Mouse (Mus musculus) midbrain, embryonic 11.5 days (tissue): ENCODE measurements around the gene Adamts12. TPM values are rescaled to one million over a fixed set of nuclear protein-coding genes. Genes with fewer than 3 reads are reported as not detected.

Experiments
- ATAC-seq: fragments of 200-750 bp; cut with Nextera tagmentation; 2 replicates; pipeline ENCODE4 v1.8.0; 2017; ENCODE audit warnings: moderate TSS enrichment, moderate library complexity; ENCODE audit not compliant: low FRiP score
- DNase-seq: peaks from one replicate; pipeline ENCODE4 v3.0.0; 2015; ENCODE audit warnings: low spot score; ENCODE audit errors: missing footprints
- H3K27ac ChIP-seq: fragments of 300-500 bp; sonication (generic); 2 replicates; pipeline ENCODE4 v1.5.1; 2014; ENCODE audit warnings: low read depth, low read length
- H3K27me3 ChIP-seq: fragments of 300-500 bp; sonication (generic); 2 replicates; pipeline ENCODE4 v1.6.1; 2014; ENCODE audit warnings: mild to moderate bottlenecking, low read length, moderate library complexity, mixed read lengths; ENCODE audit not compliant: control insufficient read depth, insufficient read depth
- H3K36me3 ChIP-seq: fragments of 300-500 bp; sonication (generic); 2 replicates; pipeline ENCODE4 v1.6.1; 2014; ENCODE audit warnings: mild to moderate bottlenecking, low read length, moderate library complexity, mixed read lengths; ENCODE audit not compliant: control insufficient read depth, insufficient read depth
- H3K4me1 ChIP-seq: fragments of 300-500 bp; sonication (generic); 2 replicates; pipeline ENCODE4 v1.6.1; 2014; ENCODE audit warnings: low read length; ENCODE audit not compliant: control insufficient read depth, insufficient read depth
- H3K4me2 ChIP-seq: fragments of 300-500 bp; sonication (generic); 2 replicates; pipeline ENCODE4 v1.6.1; 2014; ENCODE audit warnings: mild to moderate bottlenecking, moderate library complexity
- H3K4me3 ChIP-seq: fragments of 300-500 bp; sonication (generic); 2 replicates; pipeline ENCODE4 v1.5.1; 2014; ENCODE audit warnings: low read depth, low read length
- H3K9ac ChIP-seq: fragments of 300-500 bp; sonication (generic); 2 replicates; pipeline ENCODE4 v1.6.1; 2014; ENCODE audit warnings: low read length
- H3K9me3 ChIP-seq: fragments of 300-500 bp; sonication (generic); 2 replicates; pipeline ENCODE4 v1.6.1; 2016; ENCODE audit warnings: low read length; ENCODE audit not compliant: control insufficient read depth
- WGBS: fragments of 180-500 bp; shearing (Covaris S2); extraction: QIAGEN DNeasy Blood & Tissue Kit; methylation state at CpG from one replicate; pipeline ENCODE4 v1.1.7; 2014; 5-methylcytosine and 5-hydroxymethylcytosine counted together
- polyA plus RNA-seq: library from polyadenylated mRNA; unstranded; fragments of >200 nt; fragmentation: Nextera tagmentation; extraction: Ambion mirVana; gene quantifications from 2 replicates; pipeline ENCODE4 v1.2.1, GENCODE M21; 2014

Adamts12 gene
- polyA plus RNA-seq, 1 experiment from 2014 or later: 2.9 TPM

- Histone ChIP-seq H3K9me3 (no peaks in the 10 kb centered on the region), H3K27me3 (no peaks in the 10 kb centered on the region), H3K4me3 (no peak overlapping the region), H3K4me1 (no peaks in the 10 kb centered on the region), H3K4me2 (no peak overlapping the region), H3K27ac (no peak overlapping the region), H3K9ac (no peak overlapping the region), H3K36me3 (no peaks in the 10 kb centered on the region)
- DNase-seq: no peak
- 76% methylated on average over 3 of the region's 3 CpGs for WGBS
- ATAC-seq: no peak
These were observed 291.3 kb downstream of the Adamts12 start for GRCm38 (mm10) chr15:11355865-11356264.

GRCm38 (mm10) chr15:11357501-11357900, 292.9 kb downstream of the Adamts12 start:
- DNase-seq (no peak), ATAC-seq (no peak)
- 96% methylated on average over 2 of the region's 2 CpGs for WGBS
- Histone ChIP-seq H3K4me2 (no peak overlapping the region), H3K9ac (no peak overlapping the region), H3K27me3 (no peaks in the 10 kb centered on the region), H3K27ac (no peak overlapping the region), H3K4me1 (no peaks in the 10 kb centered on the region), H3K9me3 (no peaks in the 10 kb centered on the region), H3K4me3 (no peak overlapping the region), H3K36me3 (no peaks in the 10 kb centered on the region)

GRCm38 (mm10) chr15:11360888-11361287, 296.3 kb downstream of the Adamts12 start:
- ATAC-seq (no peak), DNase-seq (no peak)
- Histone ChIP-seq H3K27me3 (no peaks in the 10 kb centered on the region), H3K9me3 (no peaks in the 10 kb centered on the region), H3K4me3 (no peak overlapping the region), H3K9ac (no peak overlapping the region), H3K27ac (no peak overlapping the region), H3K36me3 (no peaks in the 10 kb centered on the region), H3K4me2 (no peak overlapping the region), H3K4me1 (no peaks in the 10 kb centered on the region)
- 88% methylated on average over 1 of the region's 1 CpGs for WGBS

GRCm38 (mm10) chr15:11361824-11362223, 297.2 kb downstream of the Adamts12 start:
- Histone ChIP-seq H3K36me3 (no peaks in the 10 kb centered on the region), H3K27ac (no peak overlapping the region), H3K4me1 (no peaks in the 10 kb centered on the region), H3K4me2 (no peak overlapping the region), H3K27me3 (no peaks in the 10 kb centered on the region), H3K4me3 (no peak overlapping the region), H3K9ac (no peak overlapping the region), H3K9me3 (no peaks in the 10 kb centered on the region)
- DNase-seq (no peak), ATAC-seq (no peak)
- 86% methylated on average over 5 of the region's 5 CpGs for whole genome bisulfite sequencing

GRCm38 (mm10) chr15:11364112-11364511, 299.5 kb downstream of the Adamts12 start:
- ATAC-seq (no peak), DNase-seq (no peak)
- Histone ChIP-seq H3K9me3 (no peaks in the 10 kb centered on the region), H3K4me3 (no peak overlapping the region), H3K4me2 (no peak overlapping the region), H3K4me1 (no peaks in the 10 kb centered on the region), H3K9ac (no peak overlapping the region), H3K27me3 (no peaks in the 10 kb centered on the region), H3K27ac (no peak overlapping the region), H3K36me3 (no peaks in the 10 kb centered on the region)
- 61% methylated on average over 2 of the region's 2 CpGs for WGBS

DNA sequence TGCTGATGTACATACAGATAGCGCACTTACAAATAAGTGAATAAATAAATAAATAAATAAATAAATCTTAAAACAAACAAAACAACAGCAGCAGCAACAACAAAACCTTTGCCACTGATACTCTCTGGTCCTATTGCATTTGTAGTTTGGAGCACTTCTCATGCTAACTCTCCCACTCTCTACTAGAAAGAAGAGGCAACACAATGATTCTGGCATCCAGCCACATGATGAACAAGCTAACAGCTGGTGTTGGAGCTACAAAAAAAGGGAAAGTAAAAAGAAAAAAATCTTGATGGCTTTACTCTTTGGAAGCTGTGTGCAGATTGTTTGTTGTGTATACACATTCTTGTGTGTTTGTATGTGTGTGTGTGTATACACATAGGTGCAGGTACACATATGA, 300.2 kb downstream of the Adamts12 start:
- DNase-seq: no peak
- H3K4me2 ChIP-seq: no peak overlapping the region
- H3K27me3 ChIP-seq: no peaks in the 10 kb centered on the region
- no peak overlapping the region for H3K9ac ChIP-seq
- H3K4me3 ChIP-seq: no peak overlapping the region
- no peaks in the 10 kb centered on the region for H3K36me3 ChIP-seq
- 86% methylated on average over 1 of the region's 1 CpGs for WGBS
- H3K9me3 ChIP-seq: no peaks in the 10 kb centered on the region
- no peak for ATAC-seq
- no peak overlapping the region for H3K27ac ChIP-seq
- H3K4me1 ChIP-seq: no peaks in the 10 kb centered on the region

- Histone ChIP-seq H3K9me3 (no peaks in the 10 kb centered on the region), H3K9ac (no peak overlapping the region), H3K4me2 (no peak overlapping the region), H3K27ac (no peak overlapping the region), H3K36me3 (no peaks in the 10 kb centered on the region), H3K27me3 (no peaks in the 10 kb centered on the region), H3K4me1 (no peaks in the 10 kb centered on the region), H3K4me3 (no peak overlapping the region)
- DNase-seq (no peak), ATAC-seq (no peak)
- WGBS: 84% methylated on average over 3 of the region's 3 CpGs
These were observed 305.0 kb downstream of the Adamts12 start for GRCm38 (mm10) chr15:11369572-11369971.

- H3K4me3 ChIP-seq: no peak overlapping the region
- no peaks in the 10 kb centered on the region for H3K9me3 ChIP-seq
- H3K27ac ChIP-seq: no peak overlapping the region
- DNase-seq: no peak
- no peak for ATAC-seq
- no peaks in the 10 kb centered on the region for H3K27me3 ChIP-seq
- H3K9ac ChIP-seq: no peak overlapping the region
- no peaks in the 10 kb centered on the region for H3K4me1 ChIP-seq
- no peak overlapping the region for H3K4me2 ChIP-seq
- WGBS: 90% methylated on average over 7 of the region's 7 CpGs
- H3K36me3 ChIP-seq: no peaks in the 10 kb centered on the region
These were observed 306.0 kb downstream of the Adamts12 start for GRCm38 (mm10) chr15:11370477-11371085.

- Histone ChIP-seq H3K4me2 (no peak overlapping the region), H3K36me3 (peaks cover 2% of the 10 kb centered on the region; the same call in 1 of the 2 replicates), H3K4me3 (no peak overlapping the region), H3K9me3 (no peaks in the 10 kb centered on the region), H3K4me1 (no peaks in the 10 kb centered on the region), H3K9ac (no peak overlapping the region), H3K27me3 (no peaks in the 10 kb centered on the region), H3K27ac (no peak overlapping the region)
- no peak for ATAC-seq
- no peak for DNase-seq
- 88% methylated on average over 8 of the region's 8 CpGs for WGBS
These were observed 315.0 kb downstream of the Adamts12 start for GRCm38 (mm10) chr15:11379431-11380086.
